Mouse (Mus musculus) R1 (cell line): ENCODE results near the gene E2f4.

Experiments used
- DNase-seq: peaks from one replicate; pipeline ENCODE4 v3.0.0-alpha.2; 2018; ENCODE audit warnings: low read depth, low spot score

Gene E2f4

DNA sequence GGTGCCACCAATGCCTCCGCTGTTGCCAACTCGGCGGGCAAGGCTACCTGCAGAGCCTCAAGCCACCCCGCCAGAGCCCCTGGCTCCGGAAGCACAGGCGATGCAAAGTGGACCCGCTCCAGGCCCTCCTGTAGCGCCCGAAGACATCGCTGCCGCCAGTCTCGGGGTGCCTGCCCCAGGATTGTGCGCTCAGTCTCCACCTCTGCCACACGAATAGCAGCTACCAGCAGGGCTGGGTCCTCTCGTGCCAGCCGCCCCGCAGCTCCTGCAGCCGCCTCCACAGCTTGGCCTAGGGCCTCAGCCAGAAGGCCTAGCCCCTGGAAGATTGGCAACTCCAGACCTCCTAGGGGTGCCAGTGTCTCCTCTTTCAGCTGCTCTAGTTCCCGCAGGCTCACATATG, 4.1 kb upstream of the E2f4 start:
- no peak for DNase-seq

DNA sequence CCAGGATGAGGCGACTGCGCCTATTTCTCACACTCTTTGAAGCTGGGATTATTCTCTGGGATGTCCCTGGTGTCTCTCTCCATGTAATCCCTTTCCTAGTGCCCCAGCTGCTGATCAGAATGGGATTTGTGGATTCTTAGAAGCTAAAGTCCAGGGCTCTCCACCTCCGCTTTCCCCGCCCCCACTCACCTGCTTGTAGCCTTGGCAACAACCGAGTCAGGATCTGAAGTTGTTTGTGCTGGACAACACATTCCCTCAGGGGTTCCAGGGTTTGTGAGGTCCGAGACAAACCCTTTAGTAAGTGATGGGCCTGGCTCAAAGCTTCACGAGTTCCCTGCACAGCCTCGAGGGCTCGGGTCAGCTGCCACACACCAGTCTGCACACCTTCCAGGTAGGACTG, 2.7 kb upstream of the E2f4 start:
- peak; percentile 63 for DNase-seq

DNA sequence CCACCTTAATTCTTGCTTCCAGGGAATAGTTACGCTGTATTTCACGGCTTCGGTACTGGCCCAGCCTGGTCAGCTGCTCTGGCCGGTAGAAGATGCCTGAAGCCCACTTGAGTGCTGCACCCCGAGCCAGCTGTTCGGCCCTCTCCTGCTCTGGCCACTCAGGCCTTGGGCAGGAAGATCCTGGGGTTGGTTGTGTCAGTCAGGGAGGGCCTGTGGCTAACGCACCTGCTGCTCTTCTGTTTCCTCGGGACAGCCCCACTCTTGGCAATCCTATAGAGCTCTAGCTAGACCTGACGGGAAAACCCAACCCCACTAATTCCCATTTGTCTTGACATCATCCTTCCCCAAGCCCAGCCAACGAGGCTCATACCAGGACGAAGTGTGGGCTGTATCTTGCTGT, 2.2 kb upstream of the E2f4 start:
- DNase-seq = no peak

DNA sequence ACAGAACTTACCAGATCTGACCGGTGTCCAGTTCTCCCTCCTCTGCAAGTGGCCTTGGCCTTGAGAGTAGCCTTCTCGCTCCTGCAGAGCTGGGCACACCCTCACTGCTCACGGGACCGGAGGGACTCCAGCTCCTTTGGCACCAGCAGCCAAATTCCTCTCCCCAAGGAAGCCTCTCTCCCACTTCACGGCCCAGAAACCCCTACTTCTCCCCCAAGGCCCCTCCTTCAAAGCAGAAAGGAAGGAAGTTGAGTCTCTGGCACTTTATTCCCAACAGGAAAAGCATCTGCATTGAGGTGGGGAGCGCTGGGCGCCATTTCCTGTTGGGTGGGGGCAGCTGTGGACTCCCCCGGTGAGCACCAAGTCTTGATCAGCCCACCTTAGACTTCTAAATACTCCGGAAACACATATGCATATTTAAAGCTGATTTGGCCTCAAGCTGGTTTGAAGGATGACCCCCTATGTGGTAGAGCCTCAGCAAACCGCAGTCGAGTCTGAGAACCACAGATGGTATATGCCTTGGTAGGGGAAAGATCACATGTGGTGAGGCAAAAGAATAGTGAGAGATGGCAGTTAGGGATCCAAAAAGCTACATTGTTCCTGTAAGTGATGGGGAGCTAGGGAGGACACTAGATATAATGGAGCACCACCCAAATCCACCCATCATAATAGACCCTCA, 1.4 kb upstream of the E2f4 start, which contains the start of gene Exoc3l:
Gene Exoc3l, minus strand, starts transcription at position 207 of the 679 bp plus-strand sequence.
- DNase-seq = peak; percentile 86

DNA sequence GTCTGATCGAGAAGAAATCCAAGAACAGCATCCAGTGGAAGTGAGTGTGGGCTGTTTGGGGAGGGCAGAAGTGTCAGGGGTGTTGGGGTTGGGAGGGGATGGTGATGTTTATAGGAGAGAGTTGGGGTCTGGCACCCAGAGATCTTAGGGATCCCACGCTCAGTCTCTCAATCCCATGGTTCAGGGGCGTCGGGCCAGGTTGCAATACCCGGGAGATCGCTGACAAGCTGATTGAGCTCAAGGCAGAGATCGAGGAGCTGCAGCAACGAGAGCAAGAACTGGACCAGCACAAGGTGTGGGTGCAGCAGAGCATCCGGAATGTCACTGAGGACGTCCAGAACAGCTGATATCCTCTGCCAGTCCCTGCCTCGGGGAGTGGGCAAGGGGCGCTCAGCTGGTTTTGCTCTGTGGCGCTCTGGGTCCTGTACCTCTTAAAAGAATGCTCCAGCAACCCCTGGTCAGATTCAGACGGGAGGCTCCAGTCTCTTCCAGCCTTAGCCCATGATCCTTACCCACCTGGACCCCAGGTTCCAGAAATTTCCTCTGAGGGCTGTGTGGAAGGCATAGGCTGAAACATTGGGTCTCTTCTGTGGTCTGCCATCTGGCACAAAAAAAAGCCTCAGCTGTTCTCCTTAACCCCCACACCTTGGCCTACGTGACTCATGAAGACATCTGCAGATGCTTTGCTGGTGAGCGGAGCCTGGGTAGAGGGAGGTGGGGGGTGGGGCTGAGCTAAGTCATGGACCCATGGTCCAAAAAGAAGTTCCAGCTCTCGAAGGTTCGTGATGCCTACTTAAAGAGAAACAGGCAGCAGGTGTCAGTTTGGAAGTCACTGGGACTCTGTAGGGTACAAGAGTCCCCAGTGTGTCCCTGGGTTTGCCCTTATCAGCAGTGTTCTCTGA, 1.1 kb downstream of the E2f4 start:
- no peak for DNase-seq

DNA sequence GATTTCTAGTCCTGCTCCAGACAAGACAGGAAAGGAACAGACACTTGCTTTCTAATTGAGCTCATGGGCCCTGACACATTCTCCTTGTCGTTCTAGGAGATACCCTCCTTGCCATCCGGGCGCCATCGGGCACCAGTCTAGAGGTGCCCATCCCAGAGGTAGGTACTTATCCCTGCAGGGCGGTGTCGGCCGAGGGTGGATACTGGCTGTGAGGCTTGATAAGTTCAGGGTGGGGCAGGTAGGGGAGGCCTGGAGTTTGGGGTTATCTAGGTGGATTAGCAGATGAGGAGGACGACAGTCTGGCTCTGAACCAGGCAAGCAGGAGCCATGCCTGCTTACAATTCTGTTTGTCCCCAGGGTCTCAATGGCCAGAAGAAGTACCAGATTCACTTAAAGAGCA, 2.5 kb downstream of the E2f4 start:
- no peak for DNase-seq

DNA sequence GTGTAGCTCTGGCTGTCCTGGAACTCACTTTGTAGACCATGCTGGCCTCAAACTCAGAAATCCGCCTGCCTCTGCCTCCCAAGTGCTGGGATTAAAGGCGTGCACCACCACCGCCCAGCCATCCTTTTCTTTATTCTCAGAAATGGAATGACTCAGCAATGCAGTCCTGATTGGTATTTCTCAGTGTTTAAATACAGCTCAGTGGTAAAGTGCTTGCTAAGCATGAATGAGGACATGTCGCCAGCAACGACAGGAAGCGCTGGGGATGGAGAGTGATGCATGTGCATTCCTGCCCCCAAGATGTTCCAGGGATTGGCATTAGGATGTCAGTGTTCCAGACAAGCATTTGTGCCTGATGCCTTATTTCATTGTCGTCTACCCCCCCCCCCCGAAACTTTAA, 5.9 kb downstream of the E2f4 start:
- DNase-seq = no peak

DNA sequence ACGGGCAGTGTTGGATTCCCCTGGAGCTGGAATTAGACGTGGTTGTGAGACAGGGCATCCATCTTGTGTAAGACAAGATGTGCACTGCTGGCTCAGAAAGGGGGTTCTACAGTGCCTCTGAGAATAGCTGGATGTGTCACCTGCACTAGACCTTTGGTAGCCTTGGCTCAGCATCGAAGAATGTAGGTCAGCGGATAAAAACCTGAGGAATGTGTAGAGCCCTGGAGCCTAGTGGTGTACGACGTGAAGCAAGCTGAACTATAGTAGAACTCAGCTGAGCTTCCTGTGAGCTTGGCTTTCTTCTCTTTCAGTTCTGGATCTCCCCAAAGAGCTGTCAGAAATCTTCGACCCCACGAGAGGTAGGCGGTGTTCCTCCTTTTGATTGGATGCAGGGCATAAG, 6.4 kb downstream of the E2f4 start:
- DNase-seq = no peak

DNA sequence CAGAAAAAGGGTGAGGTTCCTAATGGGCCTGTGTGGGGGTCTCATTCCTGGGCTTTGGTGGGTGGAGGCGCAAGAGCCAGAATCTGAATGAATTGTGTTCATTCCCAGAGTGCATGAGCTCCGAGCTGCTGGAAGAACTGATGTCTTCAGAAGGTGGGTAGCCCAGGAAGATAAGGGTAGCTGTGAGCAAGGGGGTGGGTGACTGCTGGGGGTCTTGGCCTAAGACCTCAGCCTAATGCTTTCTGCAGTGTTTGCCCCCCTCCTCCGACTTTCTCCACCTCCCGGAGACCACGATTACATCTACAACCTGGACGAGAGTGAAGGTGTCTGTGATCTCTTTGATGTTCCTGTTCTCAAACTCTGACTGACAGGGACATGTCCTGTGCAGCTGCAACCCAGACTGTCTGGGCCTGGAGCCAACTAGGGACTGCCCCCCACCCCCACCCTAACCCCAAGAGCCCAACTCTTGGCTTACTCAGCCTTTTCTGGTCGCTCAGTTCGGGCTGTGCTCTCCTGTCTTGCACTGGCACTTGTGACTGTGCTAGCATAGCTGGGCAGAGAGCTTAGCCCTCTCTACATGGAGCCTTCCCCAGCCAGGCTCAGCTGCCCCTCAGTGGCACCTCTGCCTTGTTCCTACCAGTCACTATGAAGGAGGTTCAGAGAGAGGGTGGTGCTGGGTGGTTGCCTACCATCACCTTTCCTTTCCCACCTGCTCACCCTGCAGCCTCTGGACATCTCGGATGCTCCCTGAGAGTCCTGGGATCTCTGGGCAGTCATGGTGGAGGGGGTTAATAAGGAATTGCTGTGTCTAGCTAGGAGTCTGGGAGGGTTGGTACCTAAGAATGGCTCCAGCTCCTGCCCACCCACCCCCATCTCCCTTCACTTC, 7.1 kb downstream of the E2f4 start:
- DNase-seq = no peak

DNA sequence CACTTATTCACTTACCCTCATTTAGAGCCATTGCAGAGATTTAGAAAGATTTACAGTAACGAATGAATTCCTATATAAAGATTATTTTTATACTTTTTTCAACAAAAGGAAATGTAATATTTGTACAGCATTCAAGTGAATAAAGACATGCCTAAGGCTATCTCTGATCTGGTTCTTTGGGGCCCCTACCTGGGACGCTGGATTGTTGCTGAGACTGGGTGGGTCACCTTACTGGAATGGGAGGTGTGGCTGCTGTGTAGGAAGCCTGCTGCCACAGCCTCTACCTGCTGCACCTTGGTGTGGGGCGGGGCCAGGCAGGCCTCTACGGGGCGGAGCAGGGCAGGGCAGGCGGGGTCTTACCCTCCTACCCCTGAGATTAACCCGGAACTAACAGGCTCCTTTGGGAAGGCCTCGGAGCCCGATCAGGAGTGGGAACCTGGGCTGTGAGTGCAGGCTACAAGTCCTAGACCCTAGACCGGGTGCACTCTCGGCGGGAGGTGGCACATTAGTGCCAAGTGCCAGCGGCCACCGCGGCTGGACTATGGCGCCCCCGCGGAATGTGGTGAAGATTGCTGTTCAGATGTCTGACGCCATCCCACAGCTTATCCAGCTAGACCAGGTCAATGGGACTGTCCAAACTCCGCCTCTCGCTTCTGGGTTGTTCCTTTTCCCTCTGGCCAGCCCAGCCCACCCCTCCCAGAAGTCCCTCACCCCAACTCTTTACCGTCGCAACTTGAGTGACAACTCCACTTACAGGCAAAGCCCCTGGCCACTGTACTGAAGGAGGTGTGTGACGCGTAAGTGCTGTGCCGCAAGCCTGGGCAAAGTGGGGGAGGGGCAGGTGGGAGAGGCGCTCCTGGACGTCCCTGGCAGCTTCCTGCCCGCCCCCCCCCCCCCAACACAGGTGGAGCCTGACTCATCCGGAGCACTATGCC, 8.0 kb downstream of the E2f4 start, which contains the start of gene Elmo3:
Gene Elmo3, plus strand, starts transcription at position 391 of the 935 bp plus-strand sequence.
- DNase-seq = peak; percentile 87

DNA sequence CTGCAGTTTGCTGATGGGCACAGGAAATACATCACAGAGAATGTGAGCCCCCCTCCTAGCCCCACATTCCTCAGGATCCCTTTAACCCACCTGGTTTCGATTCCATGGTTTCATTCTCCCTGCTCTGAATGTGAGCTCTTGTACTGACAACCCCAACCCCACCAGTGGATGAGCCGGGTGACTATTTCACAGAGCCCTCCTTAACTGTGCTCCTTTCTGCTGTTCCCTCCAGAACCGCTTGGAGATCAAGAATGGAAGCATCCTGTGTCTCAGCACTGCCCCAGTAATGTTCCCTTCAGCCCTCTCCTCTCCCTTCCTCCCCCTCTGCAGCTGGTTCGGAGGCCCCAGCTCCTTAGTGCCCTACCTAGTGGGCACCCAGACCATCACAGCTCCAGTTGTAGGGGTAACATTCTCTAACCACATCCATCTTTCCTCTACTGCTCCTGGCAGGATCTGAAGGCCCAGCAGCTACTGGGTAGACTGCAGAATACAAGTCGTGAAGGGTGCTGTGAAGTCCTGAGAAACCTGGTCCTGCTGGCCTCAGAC, 8.8 kb downstream of the E2f4 start:
- peak; percentile 39 for DNase-seq

DNA sequence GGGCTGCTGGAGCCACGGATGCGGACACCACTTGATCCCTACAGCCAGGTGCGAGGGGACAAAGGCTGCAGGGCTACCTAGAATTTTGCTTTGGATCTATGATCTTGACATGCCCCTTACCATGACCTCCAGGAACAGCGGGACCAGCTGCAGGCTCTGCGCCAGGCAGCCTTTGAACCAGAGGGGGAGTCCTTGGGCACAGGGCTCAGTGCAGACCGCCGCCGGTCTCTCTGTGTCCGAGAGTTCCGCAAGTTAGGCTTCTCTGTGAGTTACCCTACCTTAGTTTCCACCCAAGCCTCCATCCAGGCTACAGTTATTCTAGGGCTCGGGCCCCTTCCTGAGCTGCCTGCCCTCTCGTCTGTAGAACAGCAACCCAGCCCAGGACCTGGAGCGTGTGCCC, 10.2 kb downstream of the E2f4 start:
- DNase-seq = no peak

DNA sequence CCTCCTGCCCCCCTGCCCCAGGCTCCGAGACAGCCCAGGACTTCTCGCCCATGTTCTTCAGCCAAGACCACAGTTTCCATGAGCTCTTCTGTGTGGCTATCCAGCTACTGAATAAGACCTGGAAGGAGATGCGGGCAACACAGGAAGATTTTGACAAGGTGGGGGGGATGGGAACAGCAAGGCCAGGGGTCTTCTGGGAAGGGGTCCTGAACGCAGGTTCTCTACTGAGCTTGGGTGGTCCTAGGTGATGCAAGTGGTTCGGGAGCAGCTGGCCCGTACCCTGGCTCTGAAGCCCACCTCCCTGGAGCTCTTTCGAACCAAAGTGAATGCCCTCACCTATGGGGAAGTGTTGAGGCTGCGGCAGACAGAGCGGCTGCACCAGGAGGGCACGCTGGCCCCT, 11.0 kb downstream of the E2f4 start:
- no peak for DNase-seq

DNA sequence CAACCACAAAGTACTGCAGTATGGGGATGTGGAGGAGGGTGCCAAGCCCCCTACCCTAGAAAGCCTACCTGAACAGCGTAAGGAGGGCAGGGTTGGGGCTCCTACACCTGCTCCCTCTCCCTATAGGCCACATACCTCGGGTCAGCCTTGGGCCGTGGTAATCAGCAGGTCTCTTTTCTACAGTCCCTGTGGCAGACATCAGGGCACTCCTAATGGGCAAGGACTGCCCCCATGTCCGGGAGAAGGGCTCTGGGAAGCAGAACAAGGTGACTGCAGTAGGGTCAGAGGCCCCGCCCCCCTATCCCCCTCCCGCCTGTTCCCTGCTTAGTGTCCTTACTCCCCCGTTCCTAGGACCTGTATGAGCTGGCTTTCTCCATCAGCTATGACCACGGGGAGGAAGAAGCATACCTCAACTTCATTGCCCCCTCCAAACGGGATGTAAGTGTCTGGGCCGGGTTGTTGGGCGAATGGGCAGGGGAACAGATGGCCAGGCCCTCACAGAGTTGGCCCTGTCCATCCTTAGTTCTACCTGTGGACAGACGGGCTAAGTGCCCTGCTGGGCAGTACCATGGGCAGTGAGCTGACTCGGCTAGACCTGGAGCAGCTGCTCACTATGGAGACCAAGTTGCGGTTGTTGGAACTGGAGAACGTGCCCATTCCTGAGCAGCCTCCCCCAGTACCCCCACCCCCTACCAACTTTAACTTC, 11.8 kb downstream of the E2f4 start:
- DNase-seq = no peak

DNA sequence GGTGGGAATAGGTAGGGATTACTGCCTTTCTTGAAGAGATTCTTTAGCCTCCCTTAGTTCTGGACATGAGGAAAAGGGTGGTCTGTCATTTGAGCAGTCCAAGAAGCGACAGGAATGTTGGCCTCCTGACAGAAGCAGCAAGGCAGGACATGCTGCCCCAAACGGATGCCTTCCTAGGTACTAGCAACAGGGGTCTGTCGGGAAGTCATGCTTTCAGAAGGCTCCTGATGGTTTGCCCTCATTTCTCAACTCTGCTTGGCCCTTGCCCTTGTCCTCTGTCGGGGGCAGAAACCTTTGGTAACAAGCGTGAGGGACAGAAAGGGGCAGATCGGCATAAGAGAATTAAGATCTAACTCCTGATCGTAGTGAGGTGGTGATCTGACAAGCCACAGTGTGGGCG, 12.7 kb downstream of the E2f4 start:
- DNase-seq = no peak

DNA sequence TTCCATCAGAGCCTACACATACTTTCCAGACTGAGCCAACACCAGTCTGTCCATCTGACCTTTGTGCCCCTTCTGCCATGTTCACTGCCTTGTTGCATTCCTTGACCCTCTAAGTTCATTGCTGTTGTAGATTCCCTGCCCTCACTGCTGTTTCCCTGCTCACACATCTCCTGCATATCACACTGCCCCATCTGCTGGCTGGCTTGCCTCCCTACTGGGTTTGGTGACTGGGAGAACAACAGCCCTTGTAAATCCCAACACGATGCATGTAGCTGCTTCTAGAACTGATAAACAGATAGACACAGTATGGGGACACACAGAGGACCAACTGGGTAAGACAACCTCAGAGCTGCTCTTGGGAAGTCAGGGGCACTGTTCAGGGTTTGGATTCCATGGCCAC, 14.3 kb downstream of the E2f4 start:
- no peak for DNase-seq

DNA sequence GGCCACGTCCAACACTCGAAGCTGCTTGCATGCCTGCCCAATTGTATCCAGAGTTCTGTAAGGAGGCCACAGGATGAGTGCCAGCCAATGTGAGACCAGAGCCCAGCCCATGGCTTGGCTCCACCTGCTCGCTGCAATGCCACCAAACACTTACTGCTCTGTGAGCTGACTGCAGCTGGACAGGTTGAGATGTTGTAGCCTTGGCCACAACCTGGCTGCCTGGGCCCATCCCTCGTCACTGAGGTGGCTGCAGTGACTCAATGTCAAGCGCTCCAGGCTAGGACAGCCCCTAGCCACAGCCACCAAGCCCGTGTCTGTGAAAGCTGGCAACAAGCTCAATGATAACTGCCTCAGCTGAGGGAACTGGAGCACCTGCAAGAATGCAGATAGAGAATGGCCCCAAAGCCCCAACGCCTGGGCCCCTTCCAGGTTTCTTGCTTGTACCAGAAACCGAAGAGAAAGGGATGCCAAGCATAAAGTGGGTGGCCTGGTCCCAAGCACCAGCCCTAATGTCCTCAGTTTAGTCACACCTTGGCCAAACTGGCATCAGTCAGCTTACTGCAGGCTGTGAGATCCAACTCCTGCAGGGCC, 15.5 kb downstream of the E2f4 start:
- DNase-seq = no peak

DNA sequence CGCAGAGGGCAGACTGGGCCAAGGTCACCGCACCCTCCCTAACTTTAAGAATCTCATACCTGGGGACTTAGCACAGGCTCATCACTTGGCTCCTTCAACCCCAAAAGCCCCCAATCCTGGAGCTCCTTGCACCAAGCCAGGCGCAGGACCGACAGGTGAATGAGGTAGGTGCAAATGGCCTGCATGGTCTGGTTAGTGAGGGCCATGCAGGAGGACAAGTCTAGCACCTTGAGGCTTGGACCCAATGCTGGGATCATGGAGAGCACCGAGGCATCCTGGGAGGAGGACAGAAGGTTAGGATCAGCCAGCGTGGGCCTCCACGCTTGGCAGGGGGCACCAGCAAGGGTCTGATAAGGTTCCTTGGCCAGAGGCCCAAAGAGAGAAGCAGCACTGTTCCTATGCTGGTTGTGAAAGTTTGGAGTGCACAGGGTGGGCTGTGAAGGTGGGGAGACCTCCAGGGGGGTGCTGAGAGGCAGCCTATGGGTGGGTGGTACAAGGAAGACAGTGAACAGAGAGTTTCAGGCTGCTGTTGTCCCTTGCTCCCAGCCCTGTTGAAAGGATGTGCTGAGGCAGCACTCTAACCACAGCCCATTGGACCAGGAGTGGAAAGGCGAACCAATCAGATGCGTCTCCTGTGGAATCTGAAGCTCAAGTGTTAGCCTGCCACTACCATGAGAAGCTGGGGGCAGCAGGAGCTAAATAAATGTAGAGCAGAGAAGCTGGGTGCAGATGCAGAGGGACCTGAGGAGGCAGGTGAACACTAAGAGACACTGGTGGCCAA, 16.3 kb downstream of the E2f4 start:
- DNase-seq = no peak
